Mouse (Mus musculus): ENCODE measurements around the gene Togaram2. TPM values are rescaled to one million over a fixed set of nuclear protein-coding genes. Genes with fewer than 3 reads are reported as not detected.

Gene Togaram2
- polyA plus RNA-seq, 2 experiments, result 0.02 TPM; not detected in 1

DNA sequence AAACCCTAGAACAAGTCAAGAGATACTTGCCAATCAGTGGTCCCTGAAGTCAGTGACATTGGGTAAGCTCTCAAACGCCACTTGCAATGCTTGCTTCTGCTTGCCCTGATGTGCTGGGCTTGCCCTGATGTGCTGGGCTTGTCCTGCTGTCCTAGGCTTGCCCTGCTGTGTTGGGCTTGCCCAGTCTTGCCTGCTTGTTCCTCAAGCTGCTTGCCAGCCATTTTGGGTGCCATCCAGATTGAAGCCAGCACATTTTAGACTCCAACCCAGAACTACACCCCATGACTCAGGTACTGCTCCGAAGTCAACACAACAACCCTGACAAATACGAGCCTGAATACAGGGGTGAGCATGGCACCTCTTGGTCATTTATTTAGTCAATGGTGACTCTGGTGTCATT is 69.1 kb downstream of the Togaram2 start:
- H3K4me1 ChIP-seq (replicated peaks; ENCODE audit: control insufficient read depth in 2 of 2, insufficient read depth in 2 of 2, low read length in 1 of 2), result no peaks in the 10 kb centered on the region
- DNase-seq (ENCODE audit: low read depth in 3 of 3, low spot score in 3 of 3), result no peak

DNA sequence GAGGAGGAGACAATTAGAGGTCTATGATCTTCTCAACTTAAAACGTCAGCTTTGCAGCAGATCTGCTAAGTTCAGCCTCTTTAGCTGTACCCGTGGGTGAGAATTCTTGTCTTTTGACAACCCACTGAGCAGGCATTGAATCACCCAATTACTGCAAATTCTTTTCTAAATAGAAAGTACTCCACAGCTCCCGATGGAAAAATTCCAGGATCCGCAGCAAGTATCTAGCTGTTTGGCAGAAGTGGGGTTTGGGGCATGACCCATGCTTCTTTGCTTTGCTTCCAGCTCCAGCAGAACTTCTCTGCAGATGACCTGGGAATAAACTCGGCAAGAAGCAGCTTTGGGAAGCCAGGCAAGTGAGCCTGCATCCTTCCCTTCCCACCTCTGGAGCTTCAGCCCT is 69.9 kb downstream of the Togaram2 start:
- TF ChIP-seq EP300 (IDR thresholded peaks at IDR 0.05; ENCODE audit: low read depth), result no peak
- 42% methylated on average over 5 of the region's 5 CpGs for WGBS (ENCODE audit: insufficient replicate concordance)
- ATAC-seq (ENCODE audit: insufficient read depth), result no peak

More for the DNA sequence above, 69.1 kb downstream of the Togaram2 start:
- H3K27ac ChIP-seq, result no peak overlapping the region
- no peak overlapping the region for H3K4me2 ChIP-seq (ENCODE audit: low read depth)
- no peaks in the 10 kb centered on the region for H3K36me3 ChIP-seq (replicated peaks; ENCODE audit: control insufficient read depth, insufficient read depth, low read depth)
- H3K9ac ChIP-seq (replicated peaks), result no peak overlapping the region
- H3K9me3 ChIP-seq (ENCODE audit: control insufficient read depth, low read length), result no peaks in the 10 kb centered on the region
- no peak for ATAC-seq (ENCODE audit: insufficient read depth)
- H3K4me3 ChIP-seq (ENCODE audit: insufficient read depth in 1 of 2, low read depth in 2 of 2, low read length in 2 of 2), result no peak overlapping the region
- WGBS (ENCODE audit: insufficient replicate concordance), result 48% methylated on average over 3 of the region's 3 CpGs
- no peak for TF ChIP-seq CTCF (IDR thresholded peaks at IDR 0.05; ENCODE audit: low read depth)
- TF ChIP-seq EP300 (IDR thresholded peaks at IDR 0.05; ENCODE audit: low read depth), result no peak
- no peaks in the 10 kb centered on the region for H3K27me3 ChIP-seq (ENCODE audit: control insufficient read depth, insufficient read depth, low read length)

DNA sequence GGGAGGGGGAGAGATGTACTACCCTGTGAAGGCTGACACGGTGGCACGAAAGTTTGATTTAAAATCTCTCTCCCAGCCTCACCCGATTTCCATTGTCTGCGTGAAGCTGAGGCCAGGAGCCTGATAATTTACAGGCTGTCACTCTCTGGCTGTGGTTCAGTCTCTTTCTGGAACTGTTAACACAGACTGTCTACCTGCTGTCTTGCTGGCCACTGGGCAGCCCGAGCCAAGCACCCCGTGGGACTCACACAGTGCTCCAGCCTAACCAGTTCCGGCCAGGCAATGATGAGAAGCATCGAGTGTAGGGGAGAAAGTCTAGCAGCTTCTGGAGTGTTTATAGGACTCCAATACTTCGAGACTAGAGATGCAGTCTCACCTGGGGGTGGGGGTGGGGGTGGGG is 73.1 kb downstream of the Togaram2 start:
- TF ChIP-seq CTCF (IDR thresholded peaks at IDR 0.05; ENCODE audit: low read depth) (no peak), EP300 (IDR thresholded peaks at IDR 0.05; ENCODE audit: low read depth) (no peak)
- Histone ChIP-seq H3K4me1 (replicated peaks; ENCODE audit: control insufficient read depth in 2 of 2, insufficient read depth in 2 of 2, low read length in 1 of 2) (no peaks in the 10 kb centered on the region), H3K9ac (replicated peaks) (no peak overlapping the region), H3K4me3 (ENCODE audit: insufficient read depth in 1 of 2, low read depth in 2 of 2, low read length in 2 of 2) (no peak overlapping the region), H3K36me3 (replicated peaks; ENCODE audit: control insufficient read depth, insufficient read depth, low read depth) (no peaks in the 10 kb centered on the region), H3K27ac (no peak overlapping the region), H3K27me3 (ENCODE audit: control insufficient read depth, insufficient read depth, low read length) (no peaks in the 10 kb centered on the region), H3K9me3 (ENCODE audit: control insufficient read depth, low read length) (no peaks in the 10 kb centered on the region), H3K4me2 (ENCODE audit: low read depth) (no peak overlapping the region)
- no peak for ATAC-seq (ENCODE audit: insufficient read depth)
- no peak for DNase-seq (ENCODE audit: low read depth in 3 of 3, low spot score in 3 of 3)
- WGBS (ENCODE audit: insufficient replicate concordance), result 60% methylated on average over 9 of the region's 9 CpGs

More for the DNA sequence above, 69.9 kb downstream of the Togaram2 start:
- Histone ChIP-seq H3K4me2 (ENCODE audit: low read depth) (no peak overlapping the region), H3K27me3 (ENCODE audit: control insufficient read depth, insufficient read depth, low read length) (no peaks in the 10 kb centered on the region), H3K9me3 (ENCODE audit: control insufficient read depth, low read length) (no peaks in the 10 kb centered on the region), H3K36me3 (replicated peaks; ENCODE audit: control insufficient read depth, insufficient read depth, low read depth) (no peaks in the 10 kb centered on the region), H3K4me3 (ENCODE audit: insufficient read depth in 1 of 2, low read depth in 2 of 2, low read length in 2 of 2) (no peak overlapping the region), H3K4me1 (replicated peaks; ENCODE audit: control insufficient read depth in 2 of 2, insufficient read depth in 2 of 2, low read length in 1 of 2) (no peaks in the 10 kb centered on the region), H3K27ac (no peak overlapping the region), H3K9ac (replicated peaks) (no peak overlapping the region)
- DNase-seq (ENCODE audit: low read depth in 3 of 3, low spot score in 3 of 3), result no peak

DNA sequence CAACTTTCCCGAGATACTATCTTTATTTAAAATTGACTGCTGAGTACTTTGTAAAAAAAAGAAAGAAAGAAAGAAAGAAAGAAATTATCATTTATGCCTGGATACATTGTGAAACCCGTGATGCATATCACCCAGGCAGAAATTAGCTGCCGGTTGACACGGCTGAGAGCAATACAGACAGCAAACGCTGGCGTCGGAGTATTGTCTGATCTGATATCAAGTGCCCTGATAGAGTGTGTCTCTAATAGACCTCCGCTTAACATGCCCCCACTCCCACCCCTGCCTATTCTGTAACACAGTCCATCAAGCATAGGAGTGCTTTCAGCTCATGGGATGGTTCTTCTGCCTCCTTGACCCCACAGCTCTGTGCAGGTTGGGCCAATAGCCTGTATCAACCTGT is 74.5 kb downstream of the Togaram2 start:
- H3K9ac ChIP-seq (replicated peaks), result no peak overlapping the region
- ATAC-seq (ENCODE audit: insufficient read depth) (no peak), DNase-seq (ENCODE audit: low read depth in 3 of 3, low spot score in 3 of 3) (no peak)
- no peak overlapping the region for H3K27ac ChIP-seq
- no peaks in the 10 kb centered on the region for H3K9me3 ChIP-seq (ENCODE audit: control insufficient read depth, low read length)
- WGBS (ENCODE audit: insufficient replicate concordance), result 73% methylated on average over 8 of the region's 8 CpGs
- H3K4me3 ChIP-seq (ENCODE audit: insufficient read depth in 1 of 2, low read depth in 2 of 2, low read length in 2 of 2), result no peak overlapping the region
- TF ChIP-seq CTCF (IDR thresholded peaks at IDR 0.05; ENCODE audit: low read depth) (no peak), EP300 (IDR thresholded peaks at IDR 0.05; ENCODE audit: low read depth) (no peak)
- H3K27me3 ChIP-seq (ENCODE audit: control insufficient read depth, insufficient read depth, low read length), result no peaks in the 10 kb centered on the region
- H3K4me1 ChIP-seq (replicated peaks; ENCODE audit: control insufficient read depth in 2 of 2, insufficient read depth in 2 of 2, low read length in 1 of 2), result no peaks in the 10 kb centered on the region
- no peaks in the 10 kb centered on the region for H3K36me3 ChIP-seq (replicated peaks; ENCODE audit: control insufficient read depth, insufficient read depth, low read depth)
- no peak overlapping the region for H3K4me2 ChIP-seq (ENCODE audit: low read depth)

DNA sequence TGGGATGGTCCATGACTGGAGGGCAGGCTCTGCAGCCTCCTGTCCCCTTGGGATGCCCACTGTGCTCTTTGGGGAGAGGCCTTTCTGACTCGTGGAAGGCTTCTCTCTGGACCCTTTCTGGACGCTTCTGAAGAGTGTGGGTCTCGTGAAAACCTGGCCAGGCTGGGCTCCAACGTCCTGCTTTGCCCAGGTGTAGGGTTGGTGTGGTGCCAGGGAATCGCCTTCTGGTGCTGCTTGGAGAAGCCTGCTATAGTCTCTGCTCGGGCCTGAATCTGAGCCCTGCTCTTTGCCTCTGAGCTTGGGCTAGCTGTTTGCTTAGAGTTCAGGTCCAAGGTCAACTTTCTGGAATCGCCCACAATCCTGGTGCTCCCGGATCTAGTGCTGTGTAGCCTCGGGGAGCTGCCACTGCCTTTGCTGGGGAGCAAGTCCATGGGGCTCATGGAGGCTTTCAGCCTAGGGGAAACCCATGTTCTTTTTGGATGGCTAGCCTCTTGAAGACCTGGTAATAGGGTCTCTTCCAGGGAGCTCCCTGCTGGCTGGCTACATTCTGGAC is 76.6 kb downstream of the Togaram2 start:
- no peaks in the 10 kb centered on the region for H3K27me3 ChIP-seq (ENCODE audit: control insufficient read depth, insufficient read depth, low read length)
- H3K9ac ChIP-seq (replicated peaks), result no peak overlapping the region
- H3K27ac ChIP-seq, result no peak overlapping the region
- DNase-seq (ENCODE audit: low read depth in 3 of 3, low spot score in 3 of 3), result no peak
- H3K4me1 ChIP-seq (replicated peaks; ENCODE audit: control insufficient read depth in 2 of 2, insufficient read depth in 2 of 2, low read length in 1 of 2), result no peaks in the 10 kb centered on the region
- TF ChIP-seq CTCF (IDR thresholded peaks at IDR 0.05; ENCODE audit: low read depth) (no peak), EP300 (IDR thresholded peaks at IDR 0.05; ENCODE audit: low read depth) (no peak)
- H3K36me3 ChIP-seq (replicated peaks; ENCODE audit: control insufficient read depth, insufficient read depth, low read depth), result no peaks in the 10 kb centered on the region
- no peak for ATAC-seq (ENCODE audit: insufficient read depth)
- WGBS (ENCODE audit: insufficient replicate concordance), result 47% methylated on average over 9 of the region's 9 CpGs
- no peak overlapping the region for H3K4me3 ChIP-seq (ENCODE audit: insufficient read depth in 1 of 2, low read depth in 2 of 2, low read length in 2 of 2)
- no peak overlapping the region for H3K4me2 ChIP-seq (ENCODE audit: low read depth)
- no peaks in the 10 kb centered on the region for H3K9me3 ChIP-seq (ENCODE audit: control insufficient read depth, low read length)

Data from liver, embryonic 14.5 days (tissue).